Mouse (Mus musculus): ENCODE measurements around the gene Src.

- TF ChIP-seq POLR2A (IDR thresholded peaks at IDR 0.05; ENCODE audit: borderline replicate concordance, control insufficient read depth, low read depth, low read length) (no peak), CTCF (IDR thresholded peaks at IDR 0.05; ENCODE audit: control insufficient read depth, insufficient read depth, low read length) (no peak)
Measured at GRCm38 (mm10) chr2:157395371-157395770, 22.9 kb upstream of the Src start.

All from bone marrow, adult 2 months (tissue).